ENCODE assay signal across 9 mouse cellular contexts in genomic region chr5:143656708-143657245, GRCm38 (mm10). TPM values are rescaled to one million over a fixed set of nuclear protein-coding genes. Genes with fewer than 3 reads are reported as not detected.
DNase-seq lines count a peak whose midpoint lies in the region; ATAC-seq and TF ChIP-seq lines count a peak whose summit lies in the region.
"Had no signal": no experiment of that assay in that cellular context is flagged by ENCODE, and none has a peak within 500 bp of the region (broad histone marks: within the 10 kb centered on the region; RNA-seq: fewer than 3 reads in every experiment).

No protein-coding gene starts in this region.

- no peak for ATAC-seq in heart, embryonic 12.5 days (ENCODE audit: insufficient number of reproducible peaks, low FRiP score)
- no peak for ATAC-seq in intestine, embryonic 15.5 days
- ATAC-seq in stomach, postnatal 0 days (ENCODE audit: low FRiP score, low TSS enrichment): peak; percentile 49; the same call in 1 of the 2 replicates

- H3K36me3 ChIP-seq in heart, embryonic 12.5 days: no peaks in the 10 kb centered on the region
- H3K36me3 ChIP-seq in intestine, embryonic 15.5 days: no peaks in the 10 kb centered on the region
- H3K36me3 ChIP-seq in stomach, postnatal 0 days (ENCODE audit: control insufficient read depth, insufficient read depth, low read length): no peaks in the 10 kb centered on the region

- H3K9ac ChIP-seq in heart, embryonic 12.5 days: peak overlapping the region; percentile 21
- no peak overlapping the region for H3K9ac ChIP-seq in intestine, embryonic 15.5 days
- H3K9ac ChIP-seq in stomach, postnatal 0 days (ENCODE audit: low read length): no peak overlapping the region

- intact Hi-C loops in heart, postnatal 36 days (cut with DNase I): no loop called here

- peaks cover 42% of the 10 kb centered on the region for H3K4me1 ChIP-seq in heart, embryonic 12.5 days (replicated peaks)
- peaks cover 31% of the 10 kb centered on the region for H3K4me1 ChIP-seq in intestine, embryonic 15.5 days (replicated peaks)
- H3K4me1 ChIP-seq in stomach, postnatal 0 days (replicated peaks; ENCODE audit: control insufficient read depth, insufficient read depth): peaks cover 4% of the 10 kb centered on the region

- no peaks in the 10 kb centered on the region for H3K27me3 ChIP-seq in heart, embryonic 12.5 days (replicated peaks)
- H3K27me3 ChIP-seq in intestine, embryonic 15.5 days (replicated peaks): no peaks in the 10 kb centered on the region
- H3K27me3 ChIP-seq in stomach, postnatal 0 days (ENCODE audit: control insufficient read depth, insufficient read depth, low read length): no peaks in the 10 kb centered on the region

- no peaks in the 10 kb centered on the region for H3K9me3 ChIP-seq in heart, embryonic 12.5 days (replicated peaks)
- H3K9me3 ChIP-seq in intestine, embryonic 15.5 days: no peaks in the 10 kb centered on the region
- H3K9me3 ChIP-seq in stomach, postnatal 0 days (ENCODE audit: control insufficient read depth, low read length): no peaks in the 10 kb centered on the region

- H3K4me2 ChIP-seq in heart, embryonic 12.5 days: peak overlapping the region; percentile 31
- H3K4me2 ChIP-seq in intestine, embryonic 15.5 days (replicated peaks): no peak overlapping the region
- no peak overlapping the region for H3K4me2 ChIP-seq in stomach, postnatal 0 days (replicated peaks; ENCODE audit: low read depth)

- no peak overlapping the region for H3K4me3 ChIP-seq in heart, embryonic 12.5 days
- H3K4me3 ChIP-seq in intestine, embryonic 15.5 days (replicated peaks): no peak overlapping the region
- H3K4me3 ChIP-seq in stomach, postnatal 0 days (ENCODE audit: low read depth, low read length): no peak overlapping the region

- WGBS in heart, embryonic 12.5 days: 48% methylated on average over 2 of the region's 2 CpGs
- WGBS in intestine, embryonic 15.5 days: 51% methylated on average over 2 of the region's 2 CpGs
- WGBS in stomach, postnatal 0 days: 45% methylated on average over 2 of the region's 2 CpGs

- DNase-seq in heart, postnatal 36 days: no peak
- DNase-seq in right cerebral cortex, adult 18-20 months: peak; percentile 52
- no peak for DNase-seq in right cerebral cortex, postnatal 36 days (ENCODE audit: low spot score in 2 of 2)
- DNase-seq in stomach, postnatal 0 days (ENCODE audit: low spot score): no peak
- no peak for DNase-seq in natural killer cell, adult 2 months (ENCODE audit: low spot score in 2 of 2)
- DNase-seq in cerebellum, postnatal 10 days: no peak

- TF ChIP-seq EP300 in stomach, postnatal 0 days (optimal IDR thresholded peaks at IDR 0.05): no peak

- no peak for TF ChIP-seq CTCF in stomach, postnatal 0 days (IDR thresholded peaks at IDR 0.05; ENCODE audit: low read depth)

- H3K27ac ChIP-seq in heart, embryonic 12.5 days (ENCODE audit: poor library complexity, severe bottlenecking): peak overlapping the region; percentile 78
- H3K27ac ChIP-seq in intestine, embryonic 15.5 days: peak overlapping the region; percentile 63
- peak overlapping the region; percentile 56; the same call in 1 of the 2 replicates for H3K27ac ChIP-seq in stomach, postnatal 0 days (replicated peaks)
- H3K27ac ChIP-seq: macrophage had no signal

RNA-seq across cellular contexts. Expression of gene Cyth3, which starts 34.5 kb away (rescaled TPM):
- polyA plus RNA-seq in heart, embryonic 12.5 days (2016; fragmentation: Nextera tagmentation; extraction: Ambion mirVana): 41.8 and 41.9 TPM in 2 replicates
- total RNA-seq in heart, postnatal 36 days (2021): 10 to 100 TPM; 34.7 to 40.7 TPM
- 43.7 and 44.3 TPM in 2 replicates for polyA plus RNA-seq in intestine, embryonic 15.5 days (2015; fragmentation: Nextera tagmentation; extraction: Ambion mirVana)
- 32.7 and 34.6 TPM in 2 replicates for polyA plus RNA-seq in stomach, postnatal 0 days (2015; fragmentation: Nextera tagmentation; extraction: Ambion mirVana)
